Mouse (Mus musculus) cerebellum, postnatal 36 days (tissue): Measurements from ENCODE around the gene Cog7.
A peak's percentile ranks its signal among the peaks of the same experiment; 100 is the strongest.

ENCODE experiments used
- DNase-seq, 2 experiments: peaks; one replicate each; pipeline ENCODE4 v3.0.0; 2021 to 2022; ENCODE audit warnings: mixed read lengths in 2 of 2

Cog7 gene

GRCm38 (mm10) chr7:121981307-121981871 lies at the start of gene Cog7:
Gene Cog7 (minus strand): TSS chr7:121981711.
- DNase-seq: peak; percentile 94 to 96

DNA sequence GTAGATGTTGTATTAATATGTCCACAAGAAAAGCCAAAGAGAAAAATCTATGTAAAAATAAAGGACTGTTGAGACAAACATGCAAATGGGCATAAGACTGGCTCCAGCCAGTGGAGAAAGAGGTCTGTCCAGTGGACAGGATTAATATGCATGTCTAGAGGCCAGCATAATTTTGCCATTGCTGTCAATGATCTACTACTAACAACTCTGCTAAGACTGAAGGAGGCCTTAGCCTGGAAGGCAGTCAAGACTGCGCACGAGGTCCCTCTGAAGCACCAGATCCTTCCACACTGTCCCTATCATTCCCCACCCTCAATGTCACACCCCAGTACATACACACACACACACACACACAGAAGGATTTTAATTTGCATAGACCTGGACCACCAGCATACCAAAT lies 40.6 kb upstream of the Cog7 start:
- no peak for DNase-seq

GRCm38 (mm10) chr7:122020667-122021354 lies 39.3 kb upstream of the Cog7 start, which contains the start of gene Gga2:
Gene Gga2 (minus strand): TSS chr7:122021222.
- DNase-seq: peak; percentile 81 to 87

- DNase-seq: peak in 1 of 2 experiments; percentile 17
Measured at GRCm38 (mm10) chr7:122020273-122020666, 38.8 kb upstream of the Cog7 start.

DNA sequence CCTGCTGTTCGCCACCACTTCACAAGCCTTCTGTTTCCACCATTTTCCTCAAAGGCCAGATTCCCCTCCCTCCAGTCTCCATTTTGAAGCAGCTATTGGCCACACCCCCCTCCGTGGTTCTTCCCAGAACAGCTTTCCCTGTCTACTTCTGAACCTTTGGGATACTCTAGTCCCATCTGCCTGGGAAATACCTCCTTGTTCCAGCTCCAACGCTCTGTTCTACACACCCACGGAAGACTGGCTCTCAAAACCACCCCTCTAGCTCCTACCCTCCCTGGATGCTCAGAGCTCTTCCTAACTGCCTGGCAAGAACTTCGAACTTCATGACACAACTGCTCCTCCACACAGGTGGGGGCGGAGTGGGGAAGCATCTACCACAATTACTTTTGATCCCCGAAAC lies 37.5 kb upstream of the Cog7 start:
- no peak for DNase-seq

- no peak for DNase-seq
Measured at GRCm38 (mm10) chr7:122018247-122018646, 36.7 kb upstream of the Cog7 start.

DNA sequence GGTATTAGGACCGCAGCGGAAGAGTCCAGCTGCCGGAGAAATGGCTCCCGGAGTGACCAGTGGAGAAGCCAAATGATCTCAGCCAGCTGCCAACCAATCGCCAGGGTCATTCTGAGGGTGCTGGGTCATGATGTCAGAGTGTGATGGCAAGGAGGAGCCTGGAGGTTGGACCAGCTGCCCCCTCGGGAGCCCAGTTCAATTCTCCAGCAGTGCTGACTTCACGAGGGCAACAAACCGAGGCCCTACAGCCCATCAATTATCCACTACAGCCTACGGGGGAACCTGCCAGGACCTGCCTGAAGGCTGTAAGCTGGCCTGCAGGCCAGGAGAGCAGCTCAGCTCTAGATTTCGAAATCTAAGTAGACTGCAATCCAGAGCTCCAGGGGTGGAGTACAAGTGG lies 34.2 kb upstream of the Cog7 start:
- no peak for DNase-seq

GRCm38 (mm10) chr7:122015105-122015504 lies 33.6 kb upstream of the Cog7 start:
- DNase-seq: no peak

- DNase-seq: no peak
Measured at GRCm38 (mm10) chr7:122012949-122013348, 31.4 kb upstream of the Cog7 start.

DNA sequence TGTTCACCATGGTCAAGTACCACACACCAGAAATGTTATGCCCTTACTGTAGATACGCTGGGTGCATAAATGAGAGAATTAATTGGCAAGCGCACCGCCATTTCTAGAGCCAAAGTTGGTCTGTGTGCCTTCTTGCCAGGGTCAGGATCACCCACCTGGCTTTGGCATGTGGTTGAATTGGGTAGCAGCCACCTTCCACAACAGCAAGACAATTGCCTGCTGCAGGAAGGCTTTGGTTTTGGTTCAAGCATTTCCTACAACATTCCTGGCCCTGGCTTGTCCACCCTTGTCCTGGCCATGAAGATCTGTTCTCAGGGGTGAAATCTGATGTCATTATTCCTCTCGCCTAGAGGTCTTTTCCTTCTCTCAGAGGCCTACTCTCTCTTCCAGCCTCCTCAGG lies 30.9 kb upstream of the Cog7 start:
- peak in 1 of 2 experiments; percentile 25 for DNase-seq

GRCm38 (mm10) chr7:122000396-122000795 lies 18.9 kb upstream of the Cog7 start:
- DNase-seq: no peak

GRCm38 (mm10) chr7:121995961-121996360 lies 14.4 kb upstream of the Cog7 start:
- no peak for DNase-seq

- peak; percentile 77 for DNase-seq
Measured at GRCm38 (mm10) chr7:121975031-121975430, 6.5 kb downstream of the Cog7 start.

DNA sequence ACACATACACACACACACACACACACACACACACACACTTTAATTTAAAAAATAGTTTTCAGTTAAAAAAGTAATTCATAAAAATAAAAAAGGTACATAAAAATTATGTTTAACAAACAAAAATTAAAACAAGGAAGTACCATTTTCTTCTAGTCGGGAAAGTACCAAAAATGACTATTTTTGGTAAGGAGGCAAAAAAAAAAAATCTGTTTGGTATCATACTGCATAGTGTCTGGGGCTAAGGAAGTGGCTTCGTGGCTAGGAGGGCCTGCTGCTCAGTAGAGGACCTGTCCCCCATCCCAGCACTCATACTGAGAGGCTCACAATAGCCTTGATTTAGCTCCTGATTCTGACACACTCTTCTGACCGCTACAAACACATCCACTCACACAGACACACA lies 9.8 kb downstream of the Cog7 start:
- DNase-seq: no peak

DNA sequence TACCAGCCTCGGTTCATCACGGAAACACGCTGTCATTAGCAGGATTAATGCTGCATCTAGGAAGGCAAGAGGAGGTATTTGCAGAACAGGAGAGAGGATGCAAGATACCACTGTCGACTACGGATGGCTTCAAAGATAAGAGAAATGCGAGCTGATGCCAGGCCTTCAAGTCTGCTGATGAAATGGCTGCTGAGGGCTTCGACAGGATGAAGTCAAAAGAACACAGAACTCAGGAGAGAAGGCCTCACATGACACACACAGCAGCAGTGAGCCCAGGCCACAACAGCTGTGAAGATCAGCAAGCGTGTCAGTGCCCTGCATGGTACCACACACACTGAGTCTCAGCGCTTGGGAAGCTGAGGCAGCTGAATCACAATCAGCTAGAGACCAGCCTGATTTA lies 11.3 kb downstream of the Cog7 start:
- DNase-seq: no peak

DNA sequence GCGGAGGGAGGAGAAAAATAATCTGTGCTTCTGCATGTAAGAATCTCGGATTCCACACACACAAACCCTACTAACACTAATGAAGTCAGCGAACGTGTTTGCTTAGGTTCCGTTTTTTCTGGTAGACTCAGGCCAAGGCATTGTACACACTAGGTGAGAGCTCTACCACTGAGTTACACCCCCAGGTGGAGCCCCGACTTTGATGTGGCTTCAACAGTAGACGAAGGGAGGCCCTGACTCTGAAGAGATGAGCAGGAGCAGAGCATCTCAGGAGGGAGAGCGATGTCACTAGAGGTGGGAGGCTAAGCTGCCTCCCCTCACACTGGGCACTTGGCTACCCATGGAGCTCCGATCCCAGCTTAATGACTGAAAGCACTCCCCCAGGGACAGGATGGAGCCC lies 12.7 kb downstream of the Cog7 start:
- DNase-seq: no peak

DNA sequence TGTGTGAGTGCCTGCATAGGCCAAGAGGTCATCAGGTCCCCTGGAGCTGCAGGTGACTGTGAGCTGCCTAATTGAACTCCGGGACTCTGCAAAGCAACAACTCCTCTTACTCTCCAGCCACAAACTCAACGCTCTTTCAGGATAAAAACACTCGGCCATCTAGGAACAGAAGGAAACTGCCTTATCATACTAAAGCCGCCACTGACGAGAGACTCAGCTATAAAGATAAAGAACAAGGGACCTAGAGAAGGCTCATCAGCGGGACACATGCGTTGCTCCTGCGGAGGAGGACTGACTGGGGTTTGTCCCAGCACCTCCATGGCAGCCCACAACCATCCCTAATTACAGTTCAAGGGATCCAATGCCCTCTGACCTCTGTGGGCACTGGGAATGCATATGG lies 13.3 kb downstream of the Cog7 start:
- no peak for DNase-seq

GRCm38 (mm10) chr7:121966169-121966568 lies 15.3 kb downstream of the Cog7 start:
- DNase-seq: no peak

DNA sequence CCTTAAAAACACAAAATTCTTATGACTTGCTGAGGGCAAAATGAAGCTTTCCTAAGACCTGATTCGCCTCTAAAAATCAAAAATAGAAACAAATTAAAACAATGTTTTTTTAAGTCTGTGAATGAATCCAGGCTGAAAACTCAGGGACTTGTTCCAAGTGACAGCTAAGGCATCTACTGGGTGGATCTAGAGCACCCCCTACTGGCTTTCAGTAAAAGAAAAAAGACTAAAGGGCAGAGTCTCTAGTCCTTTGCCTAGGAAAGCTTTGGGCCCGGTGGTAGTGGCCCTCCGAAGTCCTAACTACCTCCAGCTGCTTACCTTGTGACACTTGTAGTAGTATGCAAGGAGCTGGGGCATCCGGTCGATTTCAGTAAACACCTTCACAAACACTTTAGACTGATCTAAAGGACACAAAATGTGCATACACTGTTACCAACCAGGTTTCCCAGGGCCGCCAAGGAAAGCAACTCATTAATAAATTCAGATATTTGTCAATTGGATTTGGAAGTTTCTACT lies 17.6 kb downstream of the Cog7 start:
- DNase-seq: peak; percentile 45 to 73

- no peak for DNase-seq
Measured at GRCm38 (mm10) chr7:121962571-121962959, 18.9 kb downstream of the Cog7 start.

GRCm38 (mm10) chr7:121961913-121962570 lies 19.5 kb downstream of the Cog7 start:
- no peak for DNase-seq

- DNase-seq: no peak
Measured at GRCm38 (mm10) chr7:121955802-121956201, 25.7 kb downstream of the Cog7 start.

DNA sequence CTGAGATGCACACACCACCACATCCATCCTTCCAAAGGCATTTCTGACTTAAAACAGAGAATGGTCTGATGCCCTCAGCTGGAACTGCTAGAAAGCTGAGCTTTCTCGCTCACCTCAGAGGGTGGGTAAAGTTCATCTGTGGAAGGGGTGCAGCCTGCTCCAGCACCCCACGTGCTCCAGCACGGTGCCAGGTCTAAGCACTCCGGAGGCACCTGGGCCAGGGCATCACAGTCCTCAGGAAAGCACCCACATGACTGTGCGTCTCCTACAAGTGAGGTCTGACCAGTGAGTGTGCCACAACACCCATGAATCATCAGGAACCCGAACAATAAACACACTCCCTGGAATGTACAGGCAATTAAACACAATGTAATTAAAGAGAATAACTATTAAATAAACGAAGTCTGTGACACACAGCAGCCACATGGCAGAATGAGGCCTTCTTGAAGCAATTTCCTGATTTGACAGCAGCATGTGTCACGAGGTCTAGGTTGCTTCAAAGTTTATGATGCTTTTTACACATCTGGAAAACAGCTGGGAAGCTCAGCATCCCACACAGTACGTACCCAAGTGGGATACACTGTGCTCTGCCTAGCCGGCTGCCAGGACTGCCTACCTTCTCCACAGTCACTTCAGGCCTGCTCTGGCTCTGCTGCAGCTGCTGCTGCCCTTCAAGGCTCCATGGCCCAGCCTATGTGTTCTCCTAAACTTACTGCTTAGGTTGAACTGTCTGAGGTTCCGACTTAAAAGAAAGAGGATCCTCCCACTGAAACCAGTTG lies 26.4 kb downstream of the Cog7 start:
- no peak for DNase-seq
